Mouse (Mus musculus): Measurements from ENCODE around the gene Txn2. TPM values are rescaled to one million over a fixed set of nuclear protein-coding genes. Genes with fewer than 3 reads are reported as not detected.
A peak's percentile ranks its signal among the peaks of the same experiment; 100 is the strongest.

Txn2 gene
- polyA plus RNA-seq, 1 experiment from 2014 or later, result 294 TPM

DNA sequence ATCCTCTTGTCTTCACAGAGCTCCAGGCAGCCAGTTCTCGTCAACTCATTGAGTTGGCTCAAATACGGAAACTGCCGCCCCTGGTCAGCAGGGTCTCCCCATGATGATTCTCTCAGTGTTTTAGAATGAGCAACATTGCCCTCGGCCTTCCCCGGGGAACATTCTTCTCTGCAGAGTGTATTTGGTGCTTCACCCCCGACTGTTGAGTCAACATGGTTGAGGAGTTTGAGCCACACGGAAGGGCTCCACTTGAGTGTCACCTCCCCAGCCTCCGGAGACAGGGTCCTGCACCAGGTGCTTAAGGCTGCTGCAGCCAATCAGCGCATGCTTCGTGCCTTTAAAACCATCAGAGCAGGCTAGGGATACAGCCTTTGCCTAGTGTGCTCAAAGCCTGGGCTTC is 35.5 kb downstream of the Txn2 start:
- Histone ChIP-seq H3K4me3 (no peak overlapping the region), H3K4me1 (replicated peaks) (peaks cover 13% of the 10 kb centered on the region), H3K27ac (peak overlapping the region; percentile 6; the same call in 1 of the 2 replicates), H3K9me3 (no peaks in the 10 kb centered on the region), H3K36me3 (no peaks in the 10 kb centered on the region), H3K27me3 (ENCODE audit: insufficient read depth, poor library complexity, severe bottlenecking) (no peaks in the 10 kb centered on the region)
- WGBS, result 73% methylated on average over 10 of the region's 10 CpGs
- DNase-seq (ENCODE audit: low spot score), result no peak

GRCm38 (mm10) chr15:77892420-77892819 is 36.4 kb downstream of the Txn2 start:
- WGBS, result 88% methylated on average over 10 of the region's 10 CpGs
- H3K4me3 ChIP-seq, result no peak overlapping the region
- no peaks in the 10 kb centered on the region for H3K36me3 ChIP-seq
- no peaks in the 10 kb centered on the region for H3K27me3 ChIP-seq (ENCODE audit: insufficient read depth, poor library complexity, severe bottlenecking)
- no peak for DNase-seq (ENCODE audit: low spot score)
- H3K9me3 ChIP-seq, result no peaks in the 10 kb centered on the region
- H3K4me1 ChIP-seq (replicated peaks), result peaks cover 22% of the 10 kb centered on the region
- no peak overlapping the region for H3K27ac ChIP-seq

DNA sequence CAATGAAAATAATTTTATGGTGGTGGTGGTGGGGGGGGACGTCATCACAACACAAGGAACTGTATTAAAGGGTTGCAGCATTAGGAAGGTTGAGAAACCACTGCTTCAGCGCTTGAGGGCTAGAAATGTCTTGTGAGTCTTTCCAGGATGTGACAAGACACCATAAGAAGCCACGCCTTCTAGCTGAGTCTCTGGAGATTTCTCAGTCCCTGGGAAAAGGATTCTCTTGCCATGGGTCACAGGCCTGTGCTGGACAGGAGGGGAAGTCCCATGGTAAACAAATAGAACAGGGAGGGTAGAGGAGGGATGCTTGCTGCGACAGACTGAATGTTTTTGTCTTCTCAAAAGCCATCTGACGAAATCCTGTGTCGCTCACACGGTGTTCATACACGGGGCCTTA is 37.0 kb downstream of the Txn2 start:
- Histone ChIP-seq H3K27ac (no peak overlapping the region), H3K4me3 (no peak overlapping the region), H3K36me3 (no peaks in the 10 kb centered on the region), H3K4me1 (replicated peaks) (peaks cover 28% of the 10 kb centered on the region), H3K9me3 (no peaks in the 10 kb centered on the region), H3K27me3 (ENCODE audit: insufficient read depth, poor library complexity, severe bottlenecking) (no peaks in the 10 kb centered on the region)
- WGBS, result 86% methylated on average over 8 of the region's 8 CpGs
- DNase-seq (ENCODE audit: low spot score), result no peak

DNA sequence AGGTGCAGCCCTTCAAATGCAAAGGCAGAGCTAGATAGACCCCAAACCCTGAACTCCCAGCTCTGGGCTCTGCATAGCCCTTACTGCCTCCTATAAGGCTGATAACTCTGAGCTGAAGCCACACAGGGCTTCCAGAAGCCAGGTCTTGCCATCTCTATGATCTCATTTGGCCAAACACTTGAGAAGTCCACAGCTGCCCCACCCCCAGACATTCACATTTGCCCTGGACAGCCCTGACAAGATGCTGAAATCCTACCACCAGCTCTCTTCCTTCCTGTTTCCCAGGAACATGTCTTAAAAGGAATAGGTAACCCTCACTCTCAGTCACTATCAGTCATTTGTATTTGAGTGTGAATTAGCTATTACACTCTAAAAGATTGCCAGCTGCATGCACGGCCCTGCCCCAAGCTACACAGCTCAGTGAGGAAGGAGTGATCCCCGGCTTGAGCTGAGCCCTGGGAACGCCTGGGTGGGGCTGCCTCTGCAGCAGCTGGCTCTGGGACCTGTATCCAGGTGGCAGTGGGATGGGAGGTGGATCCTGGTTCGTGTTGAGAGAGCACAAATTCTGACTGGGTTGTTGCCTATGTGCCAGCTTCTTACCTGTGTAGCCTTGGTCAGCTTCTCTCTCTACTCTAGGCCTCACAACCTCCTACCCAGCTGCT is 38.9 kb downstream of the Txn2 start:
- Histone ChIP-seq H3K4me1 (replicated peaks) (peaks cover 34% of the 10 kb centered on the region), H3K27ac (no peak overlapping the region), H3K36me3 (no peaks in the 10 kb centered on the region), H3K27me3 (ENCODE audit: insufficient read depth, poor library complexity, severe bottlenecking) (no peaks in the 10 kb centered on the region), H3K9me3 (no peaks in the 10 kb centered on the region), H3K4me3 (no peak overlapping the region)
- 52% methylated on average over 4 of the region's 4 CpGs for WGBS
- no peak for DNase-seq (ENCODE audit: low spot score)

DNA sequence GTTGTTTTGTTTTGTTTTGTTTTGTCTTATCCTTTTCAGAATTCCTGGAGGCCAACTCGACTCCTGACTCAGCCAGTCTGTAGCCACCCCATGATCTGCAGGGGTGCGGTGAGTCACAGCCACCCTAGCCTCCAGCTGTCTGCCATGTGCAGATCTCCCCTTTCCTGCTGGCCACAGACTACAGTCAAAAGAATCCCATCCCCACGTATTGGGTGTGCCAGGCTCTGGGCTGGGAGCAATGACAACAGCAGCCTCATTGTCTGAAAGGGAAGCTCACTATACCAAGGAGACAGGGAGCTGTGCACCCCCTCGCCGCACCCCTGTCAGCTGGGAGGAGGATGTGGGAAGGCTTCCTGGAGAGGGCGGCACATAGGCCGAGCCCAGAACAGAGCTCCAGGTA is 40.5 kb downstream of the Txn2 start:
- DNase-seq (ENCODE audit: low spot score), result no peak
- peaks cover 39% of the 10 kb centered on the region for H3K4me1 ChIP-seq (replicated peaks)
- no peaks in the 10 kb centered on the region for H3K9me3 ChIP-seq
- WGBS, result 58% methylated on average over 7 of the region's 7 CpGs
- no peaks in the 10 kb centered on the region for H3K27me3 ChIP-seq (ENCODE audit: insufficient read depth, poor library complexity, severe bottlenecking)
- H3K27ac ChIP-seq, result peak overlapping the region; percentile 64; the same call in 1 of the 2 replicates
- no peaks in the 10 kb centered on the region for H3K36me3 ChIP-seq
- no peak overlapping the region for H3K4me3 ChIP-seq

DNA sequence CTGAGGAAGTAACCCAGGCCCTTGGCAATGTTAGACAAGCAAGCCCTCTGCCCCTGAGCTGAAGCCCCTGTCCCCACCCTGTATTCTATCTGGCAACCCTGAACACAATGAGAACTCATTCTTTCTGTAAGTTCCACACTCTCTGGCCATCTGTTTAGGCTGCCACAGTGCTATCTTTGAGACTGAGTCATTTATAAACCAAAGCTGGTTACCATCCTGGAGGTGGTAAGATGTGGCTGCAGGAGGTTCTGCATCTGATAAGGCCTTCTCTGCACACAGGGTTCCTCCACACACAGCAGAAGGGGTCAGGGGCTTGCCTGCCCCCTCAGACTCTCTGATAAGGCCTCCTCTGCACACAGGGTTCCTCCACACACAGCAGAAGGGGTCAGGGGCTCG is 41.7 kb downstream of the Txn2 start:
- Histone ChIP-seq H3K27me3 (ENCODE audit: insufficient read depth, poor library complexity, severe bottlenecking) (no peaks in the 10 kb centered on the region), H3K4me1 (replicated peaks) (peaks cover 47% of the 10 kb centered on the region), H3K9me3 (no peaks in the 10 kb centered on the region), H3K27ac (peak overlapping the region; percentile 71), H3K36me3 (no peaks in the 10 kb centered on the region), H3K4me3 (no peak overlapping the region)
- no peak for DNase-seq (ENCODE audit: low spot score)
- 51% methylated on average over 1 of the region's 1 CpGs for WGBS

- Histone ChIP-seq H3K27ac (no peak overlapping the region), H3K4me1 (replicated peaks) (peaks cover 50% of the 10 kb centered on the region)
- 75% methylated on average over 5 of the region's 5 CpGs for WGBS
Observed at GRCm38 (mm10) chr15:77886369-77887092, 42.3 kb downstream of the Txn2 start.

GRCm38 (mm10) chr15:77885945-77886344 is 42.9 kb downstream of the Txn2 start:
- Histone ChIP-seq H3K4me3 (no peak overlapping the region), H3K9me3 (no peaks in the 10 kb centered on the region), H3K27ac (no peak overlapping the region), H3K27me3 (ENCODE audit: insufficient read depth, poor library complexity, severe bottlenecking) (no peaks in the 10 kb centered on the region), H3K36me3 (no peaks in the 10 kb centered on the region), H3K4me1 (replicated peaks) (peaks cover 46% of the 10 kb centered on the region)
- 89% methylated on average over 4 of the region's 4 CpGs for WGBS
- DNase-seq (ENCODE audit: low spot score), result no peak

More at GRCm38 (mm10) chr15:77886369-77887092, 42.3 kb downstream of the Txn2 start:
- no peak overlapping the region for H3K4me3 ChIP-seq
- H3K36me3 ChIP-seq, result no peaks in the 10 kb centered on the region
- no peaks in the 10 kb centered on the region for H3K9me3 ChIP-seq
- H3K27me3 ChIP-seq (ENCODE audit: insufficient read depth, poor library complexity, severe bottlenecking), result no peaks in the 10 kb centered on the region
- no peak for DNase-seq (ENCODE audit: low spot score)

- no peaks in the 10 kb centered on the region for H3K27me3 ChIP-seq (ENCODE audit: insufficient read depth, poor library complexity, severe bottlenecking)
- H3K4me1 ChIP-seq (replicated peaks), result peaks cover 46% of the 10 kb centered on the region
- no peaks in the 10 kb centered on the region for H3K36me3 ChIP-seq
- no peak overlapping the region for H3K27ac ChIP-seq
- no peak overlapping the region for H3K4me3 ChIP-seq
- no peak for DNase-seq (ENCODE audit: low spot score)
- WGBS, result 90% methylated on average over 6 of the region's 6 CpGs
- no peaks in the 10 kb centered on the region for H3K9me3 ChIP-seq
Observed at GRCm38 (mm10) chr15:77885159-77885558, 43.6 kb downstream of the Txn2 start.

GRCm38 (mm10) chr15:77883697-77884010 is 45.2 kb downstream of the Txn2 start:
- Histone ChIP-seq H3K4me3 (peak overlapping the region; percentile 18; the same call in 1 of the 2 replicates), H3K9me3 (no peaks in the 10 kb centered on the region), H3K27me3 (ENCODE audit: insufficient read depth, poor library complexity, severe bottlenecking) (no peaks in the 10 kb centered on the region), H3K4me1 (replicated peaks) (peaks cover 46% of the 10 kb centered on the region), H3K36me3 (no peaks in the 10 kb centered on the region), H3K27ac (peak overlapping the region; percentile 87)
- WGBS, result 54% methylated on average over 4 of the region's 4 CpGs
- no peak for DNase-seq (ENCODE audit: low spot score)

- Histone ChIP-seq H3K36me3 (no peaks in the 10 kb centered on the region), H3K27me3 (ENCODE audit: insufficient read depth, poor library complexity, severe bottlenecking) (no peaks in the 10 kb centered on the region), H3K9me3 (no peaks in the 10 kb centered on the region), H3K4me1 (replicated peaks) (peaks cover 41% of the 10 kb centered on the region), H3K27ac (peak overlapping the region; percentile 87), H3K4me3 (peak overlapping the region; percentile 22; the same call in 1 of the 2 replicates)
- 12% methylated on average over 16 of the region's 17 CpGs for WGBS
- peak; percentile 81 for DNase-seq (ENCODE audit: low spot score)
Observed at GRCm38 (mm10) chr15:77882797-77883696, 45.8 kb downstream of the Txn2 start.

- peak overlapping the region; percentile 87 for H3K27ac ChIP-seq
- DNase-seq (ENCODE audit: low spot score), result no peak
- H3K36me3 ChIP-seq, result no peaks in the 10 kb centered on the region
- WGBS, result 56% methylated on average over 6 of the region's 6 CpGs
- no peaks in the 10 kb centered on the region for H3K27me3 ChIP-seq (ENCODE audit: insufficient read depth, poor library complexity, severe bottlenecking)
- no peaks in the 10 kb centered on the region for H3K9me3 ChIP-seq
- H3K4me3 ChIP-seq, result no peak overlapping the region
- H3K4me1 ChIP-seq (replicated peaks), result peaks cover 34% of the 10 kb centered on the region
Observed at GRCm38 (mm10) chr15:77882297-77882696, 46.5 kb downstream of the Txn2 start.

GRCm38 (mm10) chr15:77881698-77882097 is 47.1 kb downstream of the Txn2 start:
- H3K36me3 ChIP-seq, result no peaks in the 10 kb centered on the region
- no peaks in the 10 kb centered on the region for H3K27me3 ChIP-seq (ENCODE audit: insufficient read depth, poor library complexity, severe bottlenecking)
- WGBS, result 68% methylated on average over 5 of the region's 5 CpGs
- H3K4me3 ChIP-seq, result no peak overlapping the region
- peak overlapping the region; percentile 87; the same call in 1 of the 2 replicates for H3K27ac ChIP-seq
- H3K9me3 ChIP-seq, result no peaks in the 10 kb centered on the region
- no peak for DNase-seq (ENCODE audit: low spot score)
- peaks cover 28% of the 10 kb centered on the region for H3K4me1 ChIP-seq (replicated peaks)
